Mouse (Mus musculus): Measurements from ENCODE around the gene Prcp. TPM values are rescaled to one million over a fixed set of nuclear protein-coding genes. Genes with fewer than 3 reads are reported as not detected.

Prcp gene
- 22.8 TPM for polyA plus RNA-seq (2017; shearing (Covaris generic))

DNA sequence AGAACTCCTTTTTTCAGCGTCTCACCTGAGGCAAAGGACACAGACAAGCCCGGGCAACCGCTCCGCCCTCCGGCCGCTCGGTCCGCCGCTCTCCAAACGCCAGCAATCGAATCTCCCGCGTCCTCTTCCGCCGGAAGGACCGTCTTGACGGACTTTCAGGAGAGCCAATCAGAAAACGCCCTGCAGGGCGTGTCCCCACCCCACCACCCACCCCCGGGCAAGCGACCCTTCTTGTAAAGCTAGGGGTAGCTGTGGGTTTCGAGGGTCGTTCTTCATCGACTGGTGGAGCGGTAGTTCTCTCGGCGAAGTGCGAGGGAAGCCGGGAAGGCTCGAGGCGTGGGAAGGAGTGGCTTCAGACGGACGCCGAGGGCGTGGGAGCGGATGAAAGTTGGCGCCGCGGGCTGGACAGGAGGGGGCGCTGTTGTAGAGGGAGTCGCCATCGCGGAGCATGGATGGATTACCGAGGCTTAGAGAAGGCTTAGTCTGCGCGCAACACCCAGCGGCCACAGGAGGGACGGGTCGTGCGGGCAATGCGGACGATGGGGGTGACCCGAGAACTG, at the start of gene Prcp, which contains the start of gene Ddias:
Prcp (plus strand) TSS at position 355 of the 560 bp plus-strand sequence.
Ddias (minus strand) TSS at position 132 of the 560 bp plus-strand sequence.

Other genes with a start within 250 kb of the Prcp start
- gene Ankrd42, start 237.3 kb upstream of the Prcp start, polyA plus RNA-seq (2017; shearing (Covaris generic)): not detected
- gene Pcf11, start 204.5 kb upstream of the Prcp start, polyA plus RNA-seq (2017; shearing (Covaris generic)): 70.9 TPM
- 0.04 TPM for gene Rab30, start 132.9 kb upstream of the Prcp start, polyA plus RNA-seq (2017; shearing (Covaris generic))
- 3.7 TPM for gene Ddias, start 223 bp upstream of the Prcp start, polyA plus RNA-seq (2017; shearing (Covaris generic))
- gene Fam181b, start 205.4 kb downstream of the Prcp start, polyA plus RNA-seq (2017; shearing (Covaris generic)): not detected

Data from effector memory CD4-positive, alpha-beta T cell, adult 7 months (primary cell).